Mouse (Mus musculus) olfactory bulb, adult 2 months (tissue): Measurements from ENCODE around the gene Igf1r.

ENCODE experiments used
- CTCF ChIP-seq: fragments of 200-500 bp; IDR thresholded peaks from 2 replicates; pipeline ENCODE4 v1.5.1; 2012; ENCODE audit warnings: low read depth, mild to moderate bottlenecking, low read length, moderate library complexity; ENCODE audit not compliant: insufficient read depth
- POLR2A ChIP-seq: fragments of 200-500 bp; IDR thresholded peaks from 2 replicates; pipeline ENCODE4 v1.6.1; 2012; ENCODE audit warnings: mild to moderate bottlenecking, low read depth, low read length, moderate library complexity; ENCODE audit not compliant: insufficient read depth

GRCm38 (mm10) chr7:67955276-67955675 is 2.6 kb downstream of the Igf1r start:
- TF ChIP-seq POLR2A (no peak), CTCF (no peak)
